Mouse (Mus musculus): ENCODE measurements around the gene Ptdss2.
A peak's percentile ranks its signal among the peaks of the same experiment; 100 is the strongest.

Gene Ptdss2

DNA sequence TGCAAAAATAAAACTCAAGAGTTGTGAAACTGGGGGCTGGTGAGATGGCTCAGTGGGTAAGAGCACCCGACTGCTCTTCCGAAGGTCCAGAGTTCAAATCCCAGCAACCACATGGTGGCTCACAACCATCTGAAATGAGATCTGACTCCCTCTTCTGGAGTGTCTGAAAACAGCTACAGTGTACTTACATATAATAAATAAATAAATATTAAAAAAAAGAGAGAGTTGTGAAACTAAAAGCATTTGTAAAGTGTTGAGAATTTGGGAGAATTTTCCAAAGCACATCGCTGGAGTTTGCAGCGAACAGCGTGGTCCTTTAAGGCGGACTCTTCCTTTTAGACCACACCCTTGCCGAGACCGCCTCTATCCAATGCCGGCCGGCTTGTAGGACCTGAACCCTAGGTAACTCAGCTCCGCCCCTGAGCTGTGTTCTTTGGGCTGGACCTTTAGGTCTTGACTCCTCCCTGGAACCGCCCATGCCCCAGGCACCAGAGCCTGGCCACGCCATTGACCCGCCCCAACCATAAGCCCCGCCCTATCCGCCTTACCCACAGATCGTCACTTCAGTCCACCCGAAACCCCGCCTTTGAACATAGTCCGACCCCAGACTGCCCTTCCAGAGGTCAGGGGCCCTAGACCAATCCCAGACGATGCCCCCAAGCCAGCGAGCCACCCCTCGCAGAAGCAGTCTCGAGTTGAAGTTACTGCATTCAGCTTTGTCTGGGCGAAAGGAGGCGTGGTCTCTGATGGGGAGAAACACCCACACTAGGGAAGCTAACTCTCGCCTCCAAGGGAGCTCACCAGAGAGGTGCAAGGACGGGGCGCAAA is 721 bp downstream of the Ptdss2 start:
- DNase-seq, result peak; percentile 97

DNA sequence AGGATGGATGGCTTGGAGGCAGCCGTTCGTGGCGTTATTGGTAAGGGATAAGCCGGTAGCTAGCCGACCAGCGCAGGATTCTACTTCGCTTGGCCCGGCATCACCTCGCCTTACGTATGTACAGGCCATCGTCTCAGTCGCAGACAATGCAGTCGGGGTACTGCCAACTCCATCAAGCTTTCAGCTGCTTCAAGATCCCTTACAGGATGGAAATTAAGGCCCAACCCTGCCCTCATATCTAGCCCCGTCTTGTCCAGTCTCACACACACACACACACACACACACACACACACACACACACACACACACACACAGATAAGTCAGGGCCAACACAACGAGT is 1.3 kb downstream of the Ptdss2 start:
- no peak for DNase-seq

DNA sequence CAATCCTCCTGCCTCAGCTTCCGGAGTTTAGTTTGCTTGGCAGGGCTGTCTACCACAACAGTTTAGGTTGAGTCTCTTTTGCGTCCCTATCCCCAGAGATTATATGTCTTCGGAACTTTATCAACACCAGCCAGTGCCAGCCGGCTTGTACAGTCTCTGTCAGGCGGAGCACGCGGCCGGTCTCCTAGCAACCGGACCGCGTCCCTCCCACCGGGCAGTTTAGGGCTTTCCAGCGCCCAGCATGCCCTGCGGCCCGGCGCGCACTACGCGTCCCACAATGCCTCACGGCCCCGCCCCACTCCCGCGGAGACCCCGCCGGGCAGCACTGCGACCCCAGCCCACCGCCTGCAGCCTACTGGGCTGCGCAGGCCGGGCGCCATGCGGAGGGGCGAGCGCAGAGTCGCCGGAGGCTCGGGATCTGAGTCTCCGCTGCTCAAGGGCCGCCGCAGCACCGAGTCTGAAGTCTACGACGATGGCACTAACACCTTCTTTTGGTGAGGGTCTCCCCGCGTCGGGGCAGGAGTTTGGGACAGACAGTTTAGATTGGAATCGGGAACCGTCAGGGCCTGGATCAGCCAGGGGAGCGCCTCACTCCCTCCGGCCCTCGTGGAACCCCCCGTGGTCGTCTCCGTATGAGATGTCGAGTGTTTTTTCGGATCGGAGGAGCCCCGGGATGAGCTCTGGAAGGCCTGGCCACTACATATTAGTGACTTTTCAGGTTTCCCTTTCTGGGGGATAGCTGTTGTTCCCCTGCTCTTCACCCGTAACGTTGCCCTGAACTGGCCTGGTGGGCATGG is 9.0 kb downstream of the Ptdss2 start:
- peak; percentile 91 to 93 for DNase-seq

DNA sequence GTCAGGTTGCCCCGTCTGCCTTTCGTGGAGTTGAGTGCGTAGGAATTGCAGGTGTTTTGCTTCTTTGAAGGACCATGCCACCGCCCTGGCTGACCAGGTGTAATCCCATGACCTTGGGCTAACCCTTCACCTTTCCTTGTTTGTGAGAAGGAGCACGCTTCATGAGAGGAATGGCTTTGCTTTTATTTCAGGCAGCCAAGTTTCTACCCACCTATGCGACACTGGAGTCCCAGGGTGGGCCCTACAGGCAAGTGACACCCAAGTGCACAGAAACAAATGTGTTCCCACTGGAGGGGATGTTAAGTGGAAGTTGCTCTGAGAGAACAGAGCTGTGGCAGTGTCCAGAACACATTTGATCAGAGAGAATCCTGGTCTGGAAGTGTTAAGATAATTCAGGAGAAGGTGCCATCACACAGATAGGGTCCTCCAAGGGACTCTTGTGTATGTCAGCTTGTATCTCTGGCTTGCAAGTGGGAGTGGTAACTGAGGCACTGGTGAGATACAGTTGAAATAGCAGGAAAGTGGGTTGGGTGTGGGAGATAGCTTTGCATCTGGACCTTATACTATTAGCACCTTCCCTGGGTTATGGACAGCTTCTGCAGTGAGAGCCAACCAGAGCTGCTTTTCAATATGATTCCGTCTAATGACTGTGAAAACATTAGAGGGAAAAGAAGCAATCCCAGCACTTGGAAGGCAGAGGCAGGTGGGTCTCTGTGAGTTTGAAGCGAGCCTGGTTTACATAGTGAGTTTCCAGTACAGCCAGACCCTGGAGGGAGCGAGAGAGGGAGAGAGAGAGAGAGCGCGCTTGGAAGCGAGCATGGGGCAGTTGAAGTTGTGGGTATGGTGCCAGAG is 9.9 kb downstream of the Ptdss2 start:
- DNase-seq, result no peak

DNA sequence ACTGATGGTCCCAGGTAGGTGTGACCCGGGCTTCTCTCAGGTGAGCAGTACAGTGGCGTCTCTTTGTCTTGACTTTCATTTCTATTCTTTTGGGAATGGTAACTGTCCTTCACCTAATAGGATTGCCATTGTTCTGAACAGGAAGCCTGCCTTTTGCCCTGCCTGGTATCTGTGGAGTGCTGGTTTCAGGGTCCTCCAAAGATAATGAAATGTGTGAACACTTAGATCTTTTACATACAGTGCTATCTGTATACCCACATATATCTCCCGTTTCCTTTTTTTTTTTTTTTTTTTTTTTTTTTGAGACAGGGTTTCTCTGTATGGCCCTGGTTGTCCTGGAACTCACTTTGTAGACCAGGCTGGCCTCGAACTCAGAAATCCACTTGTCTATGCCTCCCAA is 19.1 kb downstream of the Ptdss2 start:
- DNase-seq, result no peak

DNA sequence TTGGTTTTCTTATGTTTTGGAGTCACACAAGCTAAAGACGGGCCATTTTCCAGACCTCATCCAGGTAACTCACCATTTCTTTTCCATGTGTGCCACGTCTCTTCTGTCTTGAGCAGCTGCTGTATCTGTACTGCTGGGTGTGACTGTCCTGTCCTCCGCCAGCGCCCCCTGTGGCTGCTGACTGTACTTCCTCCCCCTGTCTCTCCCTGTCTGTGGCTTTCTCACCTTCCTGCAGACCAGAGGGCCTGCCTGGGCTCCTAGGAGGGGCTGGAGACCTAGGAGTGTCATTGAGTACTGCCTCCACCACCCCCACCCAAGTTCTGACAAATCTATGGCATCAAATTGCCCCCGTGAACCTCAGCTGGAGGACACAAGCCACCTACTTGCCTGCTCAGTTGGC is 20.9 kb downstream of the Ptdss2 start:
- DNase-seq, result peak; percentile 55 to 68

DNA sequence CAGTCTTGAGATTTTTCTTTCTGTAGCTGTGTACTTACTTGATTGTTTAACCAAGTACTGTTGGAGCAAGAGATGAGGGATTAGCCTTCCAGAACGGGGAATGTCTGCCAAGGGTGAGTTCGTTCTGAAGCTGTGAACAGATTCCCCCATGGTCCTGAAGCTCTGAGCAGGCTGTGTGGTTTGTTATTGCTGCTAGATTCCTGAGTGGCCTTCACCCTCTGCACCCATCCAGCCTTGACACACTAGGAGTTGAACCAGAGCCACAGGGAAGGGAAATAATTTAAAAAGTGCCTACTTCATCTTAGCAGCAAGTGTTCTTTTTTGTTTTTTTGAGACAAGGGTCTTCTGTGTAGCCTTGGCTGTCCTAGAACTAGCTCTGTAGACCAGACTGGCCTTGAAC is 21.7 kb downstream of the Ptdss2 start:
- DNase-seq, result no peak

DNA sequence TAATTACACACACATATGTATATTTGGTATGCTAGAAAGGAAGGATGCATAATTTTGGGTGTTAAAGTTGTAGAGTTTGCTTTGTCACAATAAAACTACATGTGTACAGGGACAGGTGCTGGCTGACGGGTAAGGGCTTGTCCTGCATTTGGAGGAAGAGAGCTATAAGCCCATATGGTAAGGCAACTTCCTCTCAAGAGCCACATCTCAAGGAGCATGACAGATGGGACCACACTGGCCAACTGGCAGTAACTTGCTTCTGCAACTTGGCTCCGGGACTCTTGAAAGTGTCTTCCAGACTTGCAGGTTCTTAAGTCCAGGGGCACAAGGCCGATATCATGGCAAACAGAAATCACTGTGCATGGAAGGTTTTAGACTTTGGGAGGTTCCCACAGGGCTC is 22.5 kb downstream of the Ptdss2 start:
- no peak for DNase-seq

DNA sequence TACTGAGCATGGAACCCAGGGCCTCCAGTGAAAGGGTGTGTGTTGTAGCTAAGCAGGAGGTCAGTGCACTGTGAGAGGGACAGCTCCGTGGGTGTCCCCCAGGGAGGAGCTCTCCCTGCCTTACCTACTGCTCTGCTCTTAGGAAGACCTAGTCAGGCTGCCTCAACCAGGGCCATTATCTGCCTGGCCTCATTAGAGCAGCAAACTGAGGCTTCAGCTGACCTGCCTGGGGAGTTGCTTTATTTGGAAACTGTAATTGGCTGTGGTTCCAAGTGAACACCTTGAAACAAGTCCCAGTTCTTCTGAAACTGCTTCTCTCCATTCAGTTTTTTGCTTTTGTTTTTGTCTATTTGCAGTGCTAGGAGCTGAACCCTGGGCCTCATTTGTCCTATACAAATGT is 23.2 kb downstream of the Ptdss2 start:
- DNase-seq, result no peak

DNA sequence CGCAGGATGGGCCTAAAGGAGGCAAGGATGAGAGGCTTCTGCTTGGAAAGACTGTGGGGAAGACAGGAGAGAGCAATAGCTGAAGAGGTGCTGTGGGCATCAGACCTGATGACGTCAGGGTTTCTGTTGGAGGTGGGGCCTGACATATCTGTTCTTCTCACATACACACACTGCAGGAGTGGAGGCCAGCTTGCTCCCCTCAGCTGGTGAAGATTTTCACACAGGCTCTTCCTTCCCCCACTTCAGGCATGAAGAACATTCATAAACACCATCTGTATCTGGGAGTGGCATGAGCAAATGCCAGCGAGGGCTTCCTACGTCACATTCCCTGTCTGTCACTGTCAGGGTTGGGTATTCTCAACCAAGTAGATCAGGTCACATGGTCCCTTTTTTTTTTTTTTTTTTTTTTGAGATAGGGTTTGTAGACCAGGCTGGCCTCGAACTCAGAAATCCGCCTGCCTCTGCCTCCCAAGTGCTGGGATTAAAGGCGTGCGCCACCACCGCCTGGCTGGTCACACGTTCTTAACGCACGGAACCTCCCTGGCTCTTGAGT is 23.9 kb downstream of the Ptdss2 start:
- no peak for DNase-seq

DNA sequence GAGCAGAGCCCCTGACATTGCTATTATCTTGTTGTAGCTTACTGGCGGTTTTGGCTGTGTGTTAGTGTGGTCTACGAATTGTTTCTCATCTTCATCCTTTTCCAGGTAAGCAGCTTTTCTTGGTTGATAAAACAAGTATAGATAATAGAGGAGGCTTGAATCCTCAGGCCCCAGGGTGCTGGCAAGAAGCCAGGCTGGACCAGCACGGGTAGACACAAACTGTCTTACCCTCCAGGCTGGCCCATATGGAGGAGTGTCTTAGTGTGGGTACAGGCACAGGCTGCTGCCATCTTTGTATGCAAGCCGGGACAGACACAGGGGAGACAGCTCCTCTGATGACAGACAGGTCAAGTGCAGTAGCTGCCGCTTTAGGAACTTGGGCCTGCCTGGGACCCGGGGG is 24.9 kb downstream of the Ptdss2 start:
- DNase-seq, result no peak

DNA sequence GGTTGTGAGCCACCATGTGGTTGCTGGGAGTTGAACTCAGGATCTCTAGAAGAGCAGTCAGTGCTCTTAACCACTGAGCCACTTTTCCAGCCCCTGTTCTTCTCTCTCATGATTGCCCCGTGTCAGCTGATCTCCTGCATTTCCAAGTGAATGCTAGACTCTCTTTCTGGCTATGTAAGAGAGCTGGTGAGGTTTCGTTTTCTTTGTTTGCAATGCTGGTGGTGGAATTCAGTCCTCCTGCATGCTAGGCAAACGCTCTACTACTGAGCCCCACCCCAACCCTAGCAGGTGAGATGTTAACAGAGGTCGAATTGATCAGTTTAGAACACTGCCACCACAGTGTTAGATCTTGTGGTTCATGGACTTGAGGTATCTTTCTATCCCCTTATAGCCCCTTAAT is 26.5 kb downstream of the Ptdss2 start:
- DNase-seq, result no peak

DNA sequence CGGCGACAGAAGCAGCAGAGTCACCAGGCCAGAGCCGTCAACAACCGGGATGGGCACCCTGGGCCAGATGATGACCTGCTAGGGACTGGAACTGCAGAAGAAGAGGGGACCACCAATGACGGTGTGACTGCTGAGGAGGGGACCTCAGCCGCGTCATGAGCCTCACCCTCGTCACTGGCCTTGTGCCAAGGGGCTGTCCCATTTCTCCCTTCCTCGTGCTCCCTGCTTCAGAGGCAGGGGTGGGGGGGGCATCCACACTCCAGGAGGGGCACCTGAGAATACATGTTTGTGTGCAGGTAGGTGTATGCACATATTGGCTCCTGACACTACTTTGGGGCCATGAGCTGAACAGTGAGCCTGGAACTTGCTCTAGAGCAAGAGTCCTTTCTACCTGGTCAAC is 33.2 kb downstream of the Ptdss2 start:
- DNase-seq, result no peak

DNA sequence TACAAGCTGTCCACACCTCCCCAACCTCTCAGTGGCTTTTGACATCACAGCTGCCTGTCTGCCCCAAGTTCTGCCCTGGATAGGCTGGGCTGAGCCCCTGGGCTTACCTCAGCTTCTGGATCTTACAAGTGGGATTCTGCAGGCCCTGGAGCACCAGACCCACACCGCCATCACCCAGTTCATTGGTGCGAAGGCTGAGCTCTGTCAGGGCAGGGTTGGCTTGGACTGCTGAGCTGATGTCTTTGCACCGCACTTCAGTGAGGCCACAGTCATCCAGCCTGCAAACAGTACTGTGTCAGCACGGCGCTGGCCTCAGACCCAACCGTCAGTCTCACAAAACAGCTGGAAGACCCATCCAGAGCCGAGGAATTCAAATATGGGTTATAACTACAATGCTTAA is 42.2 kb downstream of the Ptdss2 start:
- no peak for DNase-seq

DNA sequence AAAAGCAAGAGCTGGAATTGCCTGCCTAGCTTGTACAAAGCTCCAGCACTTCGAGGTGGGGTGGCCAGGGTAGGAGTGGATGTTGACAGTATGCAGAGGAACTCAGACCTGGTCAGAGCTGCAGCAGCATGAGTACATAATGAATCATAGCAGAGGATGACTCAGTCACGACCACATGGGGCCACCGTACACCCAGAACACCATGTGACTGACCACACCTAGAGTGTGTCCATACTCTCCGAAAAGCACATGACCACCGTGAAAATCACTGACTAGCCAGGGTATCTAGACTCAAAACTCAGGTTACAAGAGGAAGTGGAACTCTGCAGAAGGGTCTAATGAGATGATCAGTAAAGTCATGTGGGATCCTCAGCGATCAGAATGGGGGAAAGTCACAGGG is 42.7 kb downstream of the Ptdss2 start:
- peak in 1 of 2 experiments; percentile 33 for DNase-seq

DNA sequence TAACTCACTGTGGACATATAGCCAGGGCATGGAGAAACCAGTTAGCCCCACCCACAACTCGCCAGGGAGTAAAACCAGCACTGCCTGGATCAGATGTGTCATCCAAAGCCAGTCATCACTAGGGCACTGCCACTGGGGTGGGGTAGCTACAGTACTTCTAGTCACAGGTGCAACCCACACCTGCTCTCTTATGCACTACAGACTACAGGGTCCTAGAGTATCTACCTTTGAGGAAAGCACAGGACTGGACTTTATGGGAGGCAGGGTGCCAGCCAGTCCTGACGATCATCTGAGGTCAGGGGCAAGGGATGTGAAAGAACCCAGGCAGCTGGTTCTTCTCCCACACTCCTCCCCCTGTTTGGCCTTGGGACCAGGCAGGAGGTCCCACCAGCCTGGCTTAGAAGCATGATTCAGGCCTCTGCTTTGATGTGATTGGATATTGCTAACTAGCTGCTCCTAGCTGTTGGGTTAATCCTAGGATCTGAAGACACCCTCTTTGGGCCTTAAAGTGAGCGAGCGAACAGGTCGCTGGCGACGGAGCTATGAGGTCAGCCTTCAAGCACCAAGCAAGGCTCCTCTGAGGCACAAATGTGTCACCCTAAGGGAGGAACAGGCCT is 45.8 kb downstream of the Ptdss2 start:
- DNase-seq, result peak; percentile 59 to 81

DNA sequence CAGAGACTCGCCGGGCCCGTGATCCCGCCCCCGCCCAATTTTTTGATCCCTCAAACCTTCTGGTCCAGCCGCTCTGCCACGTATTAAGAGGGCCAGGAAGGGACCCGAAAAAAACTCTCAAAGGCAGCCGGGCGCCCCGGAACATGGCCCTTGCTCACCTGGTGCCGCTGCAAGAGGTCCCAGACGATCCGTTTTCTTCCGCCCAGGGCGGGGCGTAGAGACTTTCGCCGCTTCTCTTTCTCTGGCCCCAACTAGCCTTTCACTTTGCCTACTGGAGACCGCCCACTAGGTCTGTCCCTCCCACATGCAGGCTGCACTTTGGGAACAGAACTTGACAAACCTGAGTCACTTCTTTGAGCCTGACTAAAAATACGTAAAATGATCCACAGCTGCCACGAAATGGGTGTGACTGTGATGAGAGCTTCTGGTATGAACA is 46.4 kb downstream of the Ptdss2 start:
- peak; percentile 80 to 86 for DNase-seq

DNA sequence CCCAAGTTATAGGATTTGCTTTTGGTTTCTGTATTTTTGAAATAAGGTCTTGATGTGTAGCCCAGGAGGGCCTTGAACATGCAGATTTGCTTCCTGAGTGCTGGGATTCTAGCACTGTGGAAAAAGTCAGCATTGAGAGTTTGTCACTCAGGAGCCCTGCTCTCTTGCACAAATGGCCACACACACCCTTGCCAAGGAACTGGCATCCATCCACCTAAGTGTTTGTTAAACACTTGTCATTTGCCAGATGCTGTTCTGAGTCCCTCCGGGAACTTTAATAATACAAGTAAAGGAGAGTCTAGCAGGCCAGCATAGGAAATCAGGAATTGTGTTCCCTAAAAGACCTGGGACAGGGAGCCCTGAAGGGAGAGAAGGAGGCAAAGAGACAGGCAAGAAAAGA is 47.1 kb downstream of the Ptdss2 start:
- peak in 1 of 2 experiments; percentile 57 for DNase-seq

DNA sequence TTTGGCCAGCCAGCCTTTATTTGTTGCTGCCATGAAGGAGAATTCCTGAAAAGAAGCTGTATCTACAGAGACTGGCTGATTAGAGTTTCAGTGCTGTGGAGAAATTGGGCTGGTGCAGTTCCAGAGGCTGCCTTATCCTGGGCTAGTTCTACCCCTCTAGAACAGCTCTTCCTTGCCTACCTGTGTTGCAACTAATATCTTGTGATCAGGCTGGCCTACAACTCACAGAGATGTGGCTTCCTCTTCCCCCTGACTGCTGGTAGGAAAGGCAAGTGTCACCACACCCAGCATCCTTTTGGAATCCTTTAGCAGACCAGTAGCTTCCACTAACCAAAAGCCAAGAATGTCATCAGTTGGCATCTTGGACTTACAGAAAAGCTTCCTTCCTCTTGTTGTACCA is 47.7 kb downstream of the Ptdss2 start:
- no peak for DNase-seq

DNA sequence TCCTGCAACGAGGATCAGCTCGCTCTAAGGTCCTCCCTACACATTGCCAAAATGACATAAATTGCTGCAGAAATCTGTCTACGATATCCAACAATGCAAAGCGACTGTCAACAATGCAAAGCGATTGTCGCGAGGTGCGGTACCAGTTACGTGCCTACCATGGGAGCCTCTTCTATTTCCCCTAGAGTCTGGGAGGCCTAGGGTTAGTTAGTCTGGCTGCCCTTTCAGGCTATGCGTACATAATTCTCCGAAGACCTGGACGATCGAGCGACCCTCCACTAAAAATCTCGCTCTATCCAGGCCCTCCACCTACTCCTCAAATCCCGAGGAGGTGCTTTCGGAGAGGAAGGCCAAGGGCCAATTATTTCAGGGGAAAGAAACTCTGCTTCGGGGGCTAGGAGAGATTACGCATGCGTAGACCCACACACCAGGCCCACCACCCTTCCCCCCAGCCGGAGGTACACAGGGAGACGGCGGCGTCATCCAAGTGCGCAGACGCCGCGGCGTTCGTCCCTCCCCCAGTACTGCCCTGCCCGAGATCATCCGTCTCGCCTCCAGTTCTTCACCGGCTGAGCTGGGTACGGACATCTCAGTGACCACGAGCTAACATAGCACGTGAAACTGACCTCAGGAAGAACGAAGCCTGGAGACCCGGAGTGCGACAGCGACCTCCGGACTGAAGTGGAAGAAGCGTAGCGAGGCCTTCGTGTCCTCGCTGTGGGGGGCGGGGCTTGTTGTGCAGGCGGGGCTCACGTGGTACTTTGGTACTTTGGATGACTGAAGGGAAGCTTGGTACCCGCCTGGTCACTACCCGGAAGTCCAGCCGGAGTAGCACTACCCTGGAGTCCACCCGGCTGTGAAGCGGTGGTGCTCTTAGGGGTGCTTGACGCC is 50.2 kb downstream of the Ptdss2 start, which contains the start of gene Rnh1:
TSS of gene Rnh1 (minus strand) at position 742 of the 891 bp plus-strand sequence.
- peak; percentile 92 to 94 for DNase-seq

DNA sequence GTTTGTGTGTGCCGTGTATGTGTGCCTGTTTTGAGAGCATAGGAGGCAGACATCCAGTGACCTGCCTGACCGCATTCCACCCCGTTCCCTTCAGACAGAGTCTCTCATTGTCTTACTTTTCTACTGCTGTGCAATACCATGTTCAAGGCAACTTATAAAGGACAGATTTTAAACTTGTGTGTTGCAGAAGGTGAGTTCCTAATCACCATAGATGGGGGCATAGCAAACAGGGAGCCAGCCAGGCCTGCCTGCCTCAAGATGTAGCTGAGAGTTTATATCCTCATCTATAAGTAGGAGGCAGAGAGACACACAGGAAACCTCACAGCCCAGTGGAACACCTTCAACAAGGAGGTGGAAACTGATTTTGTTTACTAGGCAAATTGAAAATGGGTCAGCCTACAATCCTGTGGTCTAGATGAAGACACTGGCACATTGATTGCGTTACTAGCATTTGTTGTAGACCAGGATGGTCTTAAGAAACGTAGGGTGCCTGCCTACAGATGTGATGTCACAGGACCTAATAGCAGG is 51.2 kb downstream of the Ptdss2 start:
- DNase-seq, result no peak

Measured in lung, postnatal 4 days (tissue).